Mouse (Mus musculus): ENCODE measurements at regions not wholly inside any gene's neighbourhood (a gene's known extent, or its start where the extent isn't known, plus 50 kb on each side); places are given as distances from the start of the nearest gene placed in this dataset.

GRCm38 (mm10) chr2:50356089-50356488, 59.5 kb upstream of the Mmadhc start:
- no peaks in the 10 kb centered on the region for H3K27me3 ChIP-seq (ENCODE audit: control insufficient read depth, insufficient read depth, low read length)
- no peak overlapping the region for H3K4me2 ChIP-seq (replicated peaks; ENCODE audit: low read depth)
- H3K27ac ChIP-seq (replicated peaks), result no peak overlapping the region
- WGBS, result 74% methylated on average over 2 of the region's 2 CpGs
- TF ChIP-seq EP300 (optimal IDR thresholded peaks at IDR 0.05), result no peak
- TF ChIP-seq CTCF (IDR thresholded peaks at IDR 0.05; ENCODE audit: low read depth), result no peak
- no peaks in the 10 kb centered on the region for H3K36me3 ChIP-seq (ENCODE audit: control insufficient read depth, insufficient read depth, low read length)
- H3K9me3 ChIP-seq (ENCODE audit: control insufficient read depth, low read length), result no peaks in the 10 kb centered on the region
- no peak overlapping the region for H3K9ac ChIP-seq (ENCODE audit: low read length)
- no peak for DNase-seq (ENCODE audit: low spot score)
- H3K4me3 ChIP-seq (ENCODE audit: low read depth, low read length), result no peak overlapping the region
- H3K4me1 ChIP-seq (replicated peaks; ENCODE audit: control insufficient read depth, insufficient read depth), result no peaks in the 10 kb centered on the region
- ATAC-seq (ENCODE audit: low FRiP score, low TSS enrichment), result no peak

DNA sequence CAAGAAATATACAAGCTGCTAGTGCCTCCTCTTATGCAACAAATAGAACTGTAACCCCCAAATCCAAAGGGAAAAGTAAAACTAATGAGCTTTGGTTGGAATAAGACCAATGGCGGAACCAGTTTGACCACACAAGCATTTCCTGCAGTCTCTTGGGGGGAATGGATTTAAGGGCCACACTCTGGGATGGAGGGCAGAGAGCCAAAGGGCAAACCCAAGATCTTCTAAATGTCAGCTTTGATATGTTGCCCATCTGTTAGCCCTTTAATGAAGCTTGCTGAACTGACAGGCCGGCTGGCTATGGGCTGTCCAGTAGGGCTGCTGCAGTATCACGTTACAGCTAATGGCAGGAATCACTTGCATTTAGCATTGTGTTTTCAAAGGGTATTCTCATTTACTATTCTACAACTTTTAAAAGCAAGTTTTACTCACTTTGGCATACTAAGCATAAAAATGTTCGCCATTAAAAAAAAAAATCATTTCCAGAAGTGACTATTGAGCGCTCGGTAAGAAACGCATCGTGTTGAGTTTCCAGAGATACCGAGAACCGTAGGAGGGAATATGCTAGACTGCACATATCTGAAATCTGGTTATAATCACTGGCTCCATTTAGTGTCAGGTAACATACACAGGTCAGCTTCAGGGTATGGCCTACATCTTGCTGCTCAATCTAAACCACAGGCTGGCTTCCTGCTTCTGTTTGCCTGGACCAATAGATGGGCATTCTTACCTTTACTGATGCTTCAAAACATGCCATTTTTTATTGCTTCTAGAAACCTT, 51.1 kb upstream of the Mmadhc start:
- Histone ChIP-seq H3K27ac (replicated peaks) (no peak overlapping the region), H3K4me2 (replicated peaks; ENCODE audit: low read depth) (no peak overlapping the region), H3K36me3 (ENCODE audit: control insufficient read depth, insufficient read depth, low read length) (no peaks in the 10 kb centered on the region), H3K4me3 (ENCODE audit: low read depth, low read length) (no peak overlapping the region), H3K9me3 (ENCODE audit: control insufficient read depth, low read length) (no peaks in the 10 kb centered on the region), H3K4me1 (replicated peaks; ENCODE audit: control insufficient read depth, insufficient read depth) (no peaks in the 10 kb centered on the region), H3K27me3 (ENCODE audit: control insufficient read depth, insufficient read depth, low read length) (no peaks in the 10 kb centered on the region), H3K9ac (ENCODE audit: low read length) (no peak overlapping the region)
- DNase-seq (ENCODE audit: low spot score) (no peak), ATAC-seq (ENCODE audit: low FRiP score, low TSS enrichment) (no peak)
- 81% methylated on average over 10 of the region's 10 CpGs for WGBS
- no peak for TF ChIP-seq EP300 (optimal IDR thresholded peaks at IDR 0.05)
- TF ChIP-seq CTCF (IDR thresholded peaks at IDR 0.05; ENCODE audit: low read depth), result no peak
